Mouse (Mus musculus): ENCODE data around the gene Rap1gap2. TPM values are rescaled to one million over a fixed set of nuclear protein-coding genes. Genes with fewer than 3 reads are reported as not detected.

The Rap1gap2 gene
- total and polyA plus RNA-seq, 3 experiments: 5.8 to 10.1 TPM; not detected in 1

DNA sequence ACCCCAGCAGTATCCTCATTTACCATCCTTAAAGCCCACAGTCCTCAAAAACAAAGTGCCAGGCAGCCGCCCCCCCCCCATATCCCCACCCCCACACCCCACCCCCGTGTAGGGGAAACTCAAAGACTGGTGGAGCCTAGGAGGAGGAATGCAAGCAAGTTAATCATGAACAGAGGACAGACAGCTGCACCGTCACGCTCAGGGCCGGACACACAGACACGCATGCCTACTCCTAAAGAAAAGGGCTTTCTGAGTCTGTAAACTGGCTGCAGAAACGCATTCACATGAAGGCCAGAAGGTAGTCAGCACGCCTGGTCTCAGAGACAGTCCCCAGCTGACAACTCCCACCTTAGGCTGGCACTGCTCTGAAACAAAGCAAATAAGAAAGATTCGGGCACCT is 85.1 kb downstream of the Rap1gap2 start:
- H3K4me3 ChIP-seq (ENCODE audit: control insufficient read depth in 1 of 2, insufficient read depth in 1 of 2, low read depth in 2 of 2, low read length in 2 of 2): no peak overlapping the region
- no peak overlapping the region for H3K9ac ChIP-seq (ENCODE audit: control insufficient read depth, low read depth, low read length, poor library complexity, severe bottlenecking)
- no peaks in the 10 kb centered on the region for H3K9me3 ChIP-seq (replicated peaks; ENCODE audit: insufficient read depth, low read length)
- H3K79me2 ChIP-seq (ENCODE audit: control insufficient read depth, insufficient read depth, low read length, poor library complexity): no peaks in the 10 kb centered on the region
- H3K36me3 ChIP-seq (ENCODE audit: control insufficient read depth in 1 of 2, insufficient read depth in 2 of 2, low read length in 2 of 2): no peaks in the 10 kb centered on the region
- TF ChIP-seq ZC3H11A (IDR thresholded peaks at IDR 0.05; ENCODE audit: low read depth, low read length) (no peak), NRF1 (IDR thresholded peaks at IDR 0.05; ENCODE audit: insufficient read depth, low read depth, low read length, poor library complexity, severe bottlenecking) (no peak), HCFC1 (IDR thresholded peaks at IDR 0.05; ENCODE audit: low read depth, low read length) (no peak), MXI1 (IDR thresholded peaks at IDR 0.05; ENCODE audit: low read depth, low read length) (no peak), USF2 (IDR thresholded peaks at IDR 0.05; ENCODE audit: borderline replicate concordance in 1 of 2, insufficient read depth in 1 of 2, low read depth in 1 of 2, low read length in 2 of 2) (no peak), CHD1 (IDR thresholded peaks at IDR 0.05; ENCODE audit: low read depth, low read length) (no peak), JUND (IDR thresholded peaks at IDR 0.05; ENCODE audit: low read depth, low read length) (no peak), USF1 (IDR thresholded peaks at IDR 0.05; ENCODE audit: low read depth, low read length) (no peak), ELF1 (IDR thresholded peaks at IDR 0.05; ENCODE audit: low read depth, low read length) (no peak), CTCF (IDR thresholded peaks at IDR 0.05 in 2 of 3, conservative IDR thresholded peaks at IDR 0.05 in 1 of 3; ENCODE audit: control insufficient read depth in 1 of 3, insufficient read depth in 1 of 3, low read depth in 2 of 3, low read length in 3 of 3, poor library complexity in 1 of 3, severe bottlenecking in 1 of 3) (no peak), RCOR1 (IDR thresholded peaks at IDR 0.05; ENCODE audit: low read depth, low read length) (no peak)
- H3K27me3 ChIP-seq (ENCODE audit: control insufficient read depth in 1 of 2, insufficient read depth in 2 of 2, low read length in 2 of 2): no peaks in the 10 kb centered on the region
- no peak overlapping the region for H3K27ac ChIP-seq (ENCODE audit: control insufficient read depth, low read depth, low read length)
- DNase-seq (ENCODE audit: low read depth, low spot score): no peak
- H3K4me1 ChIP-seq (ENCODE audit: control insufficient read depth in 1 of 2, insufficient read depth in 2 of 2, low read length in 2 of 2): 0 out of 4 replicates have a peak, but pooled peaks cover 0 to 3% of the 10 kb centered on the region in 2 experiments

DNA sequence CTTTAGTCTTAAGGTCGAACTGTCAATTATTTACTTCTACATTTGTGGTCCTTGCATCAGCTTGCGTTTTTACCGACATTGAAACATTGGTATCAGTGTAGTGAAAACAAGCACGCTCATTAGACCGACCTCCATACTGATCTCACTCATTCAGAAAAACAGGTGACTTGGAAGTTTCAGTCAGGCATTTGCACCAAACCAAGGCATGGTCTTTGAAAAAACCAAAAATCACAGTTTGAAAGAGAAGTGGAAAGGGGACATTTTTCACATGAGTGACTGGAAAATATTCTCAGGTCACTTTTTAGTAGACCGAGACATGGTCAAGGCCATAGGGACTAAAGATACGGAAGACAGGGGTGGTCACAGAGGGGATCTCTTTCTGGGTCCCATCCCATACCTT is 85.5 kb downstream of the Rap1gap2 start:
- Histone ChIP-seq H3K27ac (ENCODE audit: control insufficient read depth, low read depth, low read length) (no peak overlapping the region), H3K36me3 (ENCODE audit: control insufficient read depth in 1 of 2, insufficient read depth in 2 of 2, low read length in 2 of 2) (no peaks in the 10 kb centered on the region), H3K9me3 (replicated peaks; ENCODE audit: insufficient read depth, low read length) (no peaks in the 10 kb centered on the region), H3K79me2 (ENCODE audit: control insufficient read depth, insufficient read depth, low read length, poor library complexity) (no peaks in the 10 kb centered on the region), H3K27me3 (ENCODE audit: control insufficient read depth in 1 of 2, insufficient read depth in 2 of 2, low read length in 2 of 2) (no peaks in the 10 kb centered on the region), H3K4me1 (ENCODE audit: control insufficient read depth in 1 of 2, insufficient read depth in 2 of 2, low read length in 2 of 2) (0 out of 4 replicates have a peak, but pooled peaks cover 0 to 3% of the 10 kb centered on the region in 2 experiments), H3K4me3 (ENCODE audit: control insufficient read depth in 1 of 2, insufficient read depth in 1 of 2, low read depth in 2 of 2, low read length in 2 of 2) (no peak overlapping the region), H3K9ac (ENCODE audit: control insufficient read depth, low read depth, low read length, poor library complexity, severe bottlenecking) (no peak overlapping the region)
- TF ChIP-seq SIN3A (IDR thresholded peaks at IDR 0.05; ENCODE audit: low read length) (no peak), HCFC1 (IDR thresholded peaks at IDR 0.05; ENCODE audit: low read depth, low read length) (no peak), TAL1 (IDR thresholded peaks at IDR 0.05; ENCODE audit: low read length) (no peak), TBP (IDR thresholded peaks at IDR 0.05; ENCODE audit: low read depth, low read length) (no peak), E2F4 (IDR thresholded peaks at IDR 0.05; ENCODE audit: borderline replicate concordance, low read depth, low read length) (no peak), JUND (IDR thresholded peaks at IDR 0.05; ENCODE audit: low read depth, low read length) (no peak), MEF2A (IDR thresholded peaks at IDR 0.05; ENCODE audit: extremely low read depth, insufficient replicate concordance, low read depth, low read length, poor library complexity, severe bottlenecking) (no peak), USF1 (IDR thresholded peaks at IDR 0.05; ENCODE audit: low read depth, low read length) (no peak), BHLHE40 (IDR thresholded peaks at IDR 0.05; ENCODE audit: borderline replicate concordance, low read depth, low read length) (no peak), TCF12 (IDR thresholded peaks at IDR 0.05; ENCODE audit: low read depth, low read length) (no peak), USF2 (IDR thresholded peaks at IDR 0.05; ENCODE audit: borderline replicate concordance in 1 of 2, insufficient read depth in 1 of 2, low read depth in 1 of 2, low read length in 2 of 2) (no peak)
- no peak for DNase-seq (ENCODE audit: low read depth, low spot score)
